Mouse (Mus musculus) liver, postnatal 0 days (tissue): ENCODE results near the gene Oprm1.

Experiments used
- CTCF ChIP-seq: sonication (generic); IDR thresholded peaks from 2 replicates; pipeline ENCODE4 v1.5.1; 2016; ENCODE audit warnings: antibody characterized with exemption, low read depth
- EP300 ChIP-seq: IDR thresholded peaks from 2 replicates; pipeline ENCODE4 v1.6.1; 2016; ENCODE audit warnings: antibody characterized with exemption, low read depth, mild to moderate bottlenecking

DNA sequence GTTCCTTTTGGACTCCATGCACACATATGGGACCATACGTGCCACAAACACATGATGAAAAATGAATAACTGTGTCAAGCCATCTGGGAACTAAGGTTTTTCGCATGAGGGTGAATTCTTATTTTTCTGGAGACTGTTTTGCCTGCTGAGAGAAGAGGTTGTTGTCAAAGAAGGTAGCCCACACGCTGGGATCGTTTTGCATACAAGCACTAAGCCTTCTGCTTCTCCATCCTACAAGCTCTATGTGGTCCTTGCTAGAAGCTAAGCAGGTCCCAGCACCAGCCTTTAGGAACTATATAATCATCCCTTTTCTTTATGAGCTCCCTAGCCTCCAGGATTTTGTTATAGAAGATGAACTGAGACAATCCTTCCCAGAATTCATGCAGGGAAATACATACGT is 200.5 kb downstream of the Oprm1 start:
- TF ChIP-seq CTCF = no peak
- TF ChIP-seq EP300 = no peak
